Mouse (Mus musculus) forebrain, embryonic 14.5 days (tissue): ENCODE results near the gene Zfp248. TPM values are rescaled to one million over a fixed set of nuclear protein-coding genes. Genes with fewer than 3 reads are reported as not detected.

Experiments used
- ATAC-seq: fragments of 200-750 bp; cut with Nextera tagmentation; 2 replicates; pipeline ENCODE4 v1.8.0; 2017; ENCODE audit warnings: mild to moderate bottlenecking, moderate library complexity
- DNase-seq: peaks from one replicate; pipeline ENCODE4 v3.0.0-alpha.2; 2015; ENCODE audit warnings: low spot score
- H3K27ac ChIP-seq: fragments of 300-500 bp; sonication (generic); 2 replicates; pipeline ENCODE4 v1.5.1; 2014; ENCODE audit warnings: low read depth, mild to moderate bottlenecking, control low read depth, low read length, moderate library complexity
- H3K27me3 ChIP-seq: fragments of 300-500 bp; sonication (generic); replicated peaks from 2 replicates; pipeline ENCODE4 v1.6.1; 2014; ENCODE audit warnings: low read length, control low read depth, mixed read lengths; ENCODE audit not compliant: control insufficient read depth, insufficient read depth
- H3K36me3 ChIP-seq: fragments of 300-500 bp; sonication (generic); 2 replicates; pipeline ENCODE4 v1.6.1; 2014; ENCODE audit warnings: low read length, control low read depth; ENCODE audit not compliant: control insufficient read depth, insufficient read depth
- H3K4me1 ChIP-seq: fragments of 300-500 bp; sonication (generic); 2 replicates; pipeline ENCODE4 v1.6.1; 2014; ENCODE audit warnings: antibody characterized with exemption, low read length, control low read depth; ENCODE audit not compliant: control insufficient read depth, insufficient read depth
- H3K4me2 ChIP-seq: fragments of 300-500 bp; sonication (generic); 2 replicates; pipeline ENCODE4 v1.6.1; 2014; ENCODE audit warnings: mild to moderate bottlenecking, control low read depth, low read length
- H3K4me3 ChIP-seq: fragments of 300-500 bp; sonication (generic); 2 replicates; pipeline ENCODE4 v1.5.1; 2014; ENCODE audit warnings: low read depth, low read length, control low read depth
- H3K9ac ChIP-seq: fragments of 300-500 bp; sonication (generic); 2 replicates; pipeline ENCODE4 v1.6.1; 2014; ENCODE audit warnings: mild to moderate bottlenecking, low read length, control low read depth, moderate library complexity
- H3K9me3 ChIP-seq: fragments of 300-500 bp; sonication (generic); replicated peaks from 2 replicates; pipeline ENCODE4 v1.6.1; 2016; ENCODE audit warnings: low read length, control low read depth, mixed read lengths; ENCODE audit not compliant: control insufficient read depth
- WGBS: fragments of 180-500 bp; shearing (Covaris S2); extraction: QIAGEN DNeasy Blood & Tissue Kit; methylation state at CpG from one replicate; pipeline ENCODE4 v1.1.7; 2014; 5-methylcytosine and 5-hydroxymethylcytosine counted together
- polyA plus RNA-seq: library from polyadenylated mRNA; unstranded; fragments of >200 nt; fragmentation: Nextera tagmentation; extraction: Ambion mirVana; gene quantifications from 2 replicates; pipeline ENCODE4 v1.2.1, GENCODE M21; 2014

Gene Zfp248
- polyA plus RNA-seq, 1 experiment from 2014 or later, result 8.0 TPM

DNA sequence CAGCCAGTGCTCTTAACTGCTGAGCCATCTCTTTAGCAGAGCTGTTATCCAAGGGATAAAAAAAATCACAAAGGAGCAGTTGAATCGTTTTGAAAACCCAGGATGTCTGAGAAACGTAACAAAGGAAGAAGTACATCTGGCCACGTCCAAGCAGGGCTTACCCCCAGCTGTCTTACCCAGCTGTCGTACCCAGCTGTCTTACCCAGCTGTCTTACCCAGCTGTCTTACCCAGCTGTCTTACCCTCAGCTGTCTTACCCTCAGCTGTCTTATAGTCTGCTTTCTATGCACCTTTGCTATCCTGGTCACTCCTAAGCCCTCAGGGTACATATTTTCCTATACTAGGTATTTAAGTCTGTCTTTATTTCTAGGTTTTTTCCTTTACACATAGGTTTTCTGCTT lies 23.8 kb downstream of the Zfp248 start:
- Histone ChIP-seq H3K27me3 (no peaks in the 10 kb centered on the region), H3K4me2 (no peak overlapping the region), H3K9me3 (peaks cover 4% of the 10 kb centered on the region; the same call in 1 of the 2 replicates), H3K27ac (no peak overlapping the region), H3K4me3 (no peak overlapping the region), H3K9ac (no peak overlapping the region), H3K36me3 (peaks cover 39% of the 10 kb centered on the region), H3K4me1 (no peaks in the 10 kb centered on the region)
- ATAC-seq, result no peak
- 93% methylated on average over 4 of the region's 4 CpGs for WGBS
- DNase-seq, result no peak

GRCm38 (mm10) chr6:118426666-118427065 lies 28.7 kb downstream of the Zfp248 start:
- peaks cover 33% of the 10 kb centered on the region for H3K36me3 ChIP-seq
- WGBS, result 92% methylated on average over 1 of the region's 1 CpGs
- no peak overlapping the region for H3K27ac ChIP-seq
- no peaks in the 10 kb centered on the region for H3K4me1 ChIP-seq
- no peak overlapping the region for H3K9ac ChIP-seq
- DNase-seq, result no peak
- no peaks in the 10 kb centered on the region for H3K27me3 ChIP-seq
- ATAC-seq, result no peak
- peaks cover 4% of the 10 kb centered on the region; the same call in 1 of the 2 replicates for H3K9me3 ChIP-seq
- no peak overlapping the region for H3K4me3 ChIP-seq
- H3K4me2 ChIP-seq, result no peak overlapping the region

DNA sequence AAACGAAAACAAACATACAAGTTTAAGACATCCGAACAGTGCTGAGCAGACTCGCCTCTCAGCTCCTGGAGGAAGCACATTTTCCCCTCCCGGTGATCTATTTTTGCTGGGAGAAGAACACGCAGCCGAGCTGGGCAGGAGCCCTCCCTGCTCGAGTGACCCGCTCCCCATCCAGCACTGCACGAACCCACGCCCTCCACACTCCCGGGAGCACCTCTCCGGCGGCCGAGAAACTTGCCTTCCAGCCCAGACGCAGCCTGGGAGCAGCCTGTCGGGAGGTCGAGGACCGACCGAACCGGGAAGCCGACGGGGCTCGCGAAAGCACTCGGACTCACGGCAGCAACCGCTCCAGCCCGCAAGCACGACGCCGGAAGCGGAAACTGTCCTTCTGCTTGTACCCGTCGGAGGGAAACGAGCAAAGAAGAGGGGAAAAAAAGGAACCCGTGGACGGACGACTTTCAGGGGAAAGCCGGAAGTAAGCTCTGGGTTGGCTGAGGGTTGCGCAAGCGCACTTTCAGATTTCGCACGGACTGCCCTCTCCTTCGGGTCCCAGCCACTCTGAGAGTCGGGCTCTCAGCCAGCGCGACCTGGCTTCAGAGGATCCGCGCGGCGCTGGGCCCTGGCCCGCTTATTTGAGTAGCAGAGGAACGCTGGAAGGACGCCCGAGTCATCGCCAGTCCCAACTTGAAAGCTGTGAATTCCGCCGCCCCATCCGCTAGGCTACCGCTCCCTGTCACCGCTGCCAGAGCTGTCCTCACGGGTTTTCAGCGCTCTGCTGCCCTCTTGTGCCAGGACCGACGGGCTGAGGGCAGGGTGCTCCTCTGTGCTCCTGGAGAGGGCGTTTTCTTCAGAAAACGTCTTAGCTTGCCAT lies 36.0 kb downstream of the Zfp248 start, which contains the start of gene Bms1:
Bms1 (minus strand) TSS at position 425 of the 871 bp plus-strand sequence.
- Histone ChIP-seq H3K27ac (peak within 1 kb of the TSS; percentile 85), H3K36me3 (peaks cover 30% of the 10 kb centered on the region), H3K4me2 (peak within 1 kb of the TSS; percentile 67), H3K9ac (peak within 1 kb of the TSS; percentile 88), H3K9me3 (no peaks in the 10 kb centered on the region), H3K4me3 (peak within 1 kb of the TSS; percentile 92), H3K4me1 (0 out of 2 replicates have a peak, but pooled peaks cover 3% of the 10 kb centered on the region), H3K27me3 (no peaks in the 10 kb centered on the region)
- DNase-seq (peak; percentile 98), ATAC-seq (peak; percentile 97)
- WGBS, result under 1% methylated on average over 67 of the region's 67 CpGs

GRCm38 (mm10) chr6:118410428-118410827 lies 44.9 kb downstream of the Zfp248 start:
- DNase-seq, result no peak
- Histone ChIP-seq H3K4me1 (no peaks in the 10 kb centered on the region), H3K27ac (no peak overlapping the region), H3K9me3 (no peaks in the 10 kb centered on the region), H3K4me2 (no peak overlapping the region), H3K9ac (no peak overlapping the region), H3K36me3 (peaks cover 84% of the 10 kb centered on the region), H3K4me3 (no peak overlapping the region), H3K27me3 (no peaks in the 10 kb centered on the region)
- WGBS, result 81% methylated on average over 1 of the region's 1 CpGs
- no peak for ATAC-seq

GRCm38 (mm10) chr6:118408510-118408909 lies 46.8 kb downstream of the Zfp248 start:
- ATAC-seq, result no peak
- 90% methylated on average over 5 of the region's 5 CpGs for WGBS
- peaks cover 86% of the 10 kb centered on the region for H3K36me3 ChIP-seq

DNA sequence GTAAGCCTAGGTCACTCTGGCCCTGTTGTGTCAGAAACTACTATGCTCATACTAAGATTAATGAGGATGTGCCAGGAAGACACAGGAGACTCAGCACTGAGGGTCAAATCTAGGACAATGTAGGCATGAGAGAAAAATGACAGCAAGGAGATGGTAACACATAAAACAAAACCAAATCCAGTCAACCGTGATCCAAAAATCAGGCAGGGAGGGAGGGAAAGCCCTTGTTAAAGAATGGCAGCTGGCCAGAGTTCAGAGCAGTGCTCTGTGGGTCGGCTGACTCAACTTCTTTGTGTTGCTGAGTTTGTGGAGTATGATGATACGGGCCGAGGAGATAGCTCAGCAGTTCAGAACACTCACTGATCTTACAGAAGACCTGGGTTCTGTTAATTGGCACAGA lies 48.9 kb downstream of the Zfp248 start:
- no peak overlapping the region for H3K27ac ChIP-seq
- no peaks in the 10 kb centered on the region for H3K27me3 ChIP-seq
- no peak for DNase-seq
- WGBS, result 70% methylated on average over 4 of the region's 4 CpGs
- ATAC-seq, result no peak
- H3K4me2 ChIP-seq, result no peak overlapping the region
- no peak overlapping the region for H3K4me3 ChIP-seq
- peaks cover 84% of the 10 kb centered on the region for H3K36me3 ChIP-seq
- no peaks in the 10 kb centered on the region for H3K9me3 ChIP-seq
- H3K4me1 ChIP-seq, result no peaks in the 10 kb centered on the region
- no peak overlapping the region for H3K9ac ChIP-seq

More at GRCm38 (mm10) chr6:118408510-118408909, 46.8 kb downstream of the Zfp248 start:
- no peaks in the 10 kb centered on the region for H3K27me3 ChIP-seq
- H3K9ac ChIP-seq, result no peak overlapping the region
- no peak overlapping the region for H3K27ac ChIP-seq
- H3K4me3 ChIP-seq, result no peak overlapping the region
- no peaks in the 10 kb centered on the region for H3K4me1 ChIP-seq
- H3K4me2 ChIP-seq, result no peak overlapping the region
- H3K9me3 ChIP-seq, result no peaks in the 10 kb centered on the region
- DNase-seq, result no peak

GRCm38 (mm10) chr6:118390746-118391145 lies 64.6 kb downstream of the Zfp248 start:
- no peak overlapping the region for H3K4me3 ChIP-seq
- DNase-seq (no peak), ATAC-seq (no peak)
- no peak overlapping the region for H3K27ac ChIP-seq
- peaks cover 70% of the 10 kb centered on the region for H3K36me3 ChIP-seq
- no peaks in the 10 kb centered on the region for H3K4me1 ChIP-seq
- no peak overlapping the region for H3K4me2 ChIP-seq
- no peaks in the 10 kb centered on the region for H3K27me3 ChIP-seq
- H3K9ac ChIP-seq, result no peak overlapping the region
- H3K9me3 ChIP-seq, result no peaks in the 10 kb centered on the region

- H3K9me3 ChIP-seq, result no peaks in the 10 kb centered on the region
- no peak overlapping the region for H3K9ac ChIP-seq
- DNase-seq (no peak), ATAC-seq (no peak)
- H3K4me3 ChIP-seq, result no peak overlapping the region
- WGBS, result 91% methylated on average over 3 of the region's 3 CpGs
- peaks cover 57% of the 10 kb centered on the region for H3K36me3 ChIP-seq
- no peak overlapping the region for H3K27ac ChIP-seq
- no peaks in the 10 kb centered on the region for H3K4me1 ChIP-seq
- H3K27me3 ChIP-seq, result no peaks in the 10 kb centered on the region
- H3K4me2 ChIP-seq, result no peak overlapping the region
Observed at GRCm38 (mm10) chr6:118385962-118386361, 69.4 kb downstream of the Zfp248 start.

- Histone ChIP-seq H3K27ac (no peak overlapping the region), H3K9ac (no peak overlapping the region), H3K36me3 (peaks cover 34% of the 10 kb centered on the region), H3K9me3 (no peaks in the 10 kb centered on the region), H3K4me1 (no peaks in the 10 kb centered on the region), H3K27me3 (no peaks in the 10 kb centered on the region), H3K4me3 (no peak overlapping the region), H3K4me2 (no peak overlapping the region)
- ATAC-seq (no peak), DNase-seq (no peak)
- WGBS, result 91% methylated on average over 4 of the region's 4 CpGs
Observed at GRCm38 (mm10) chr6:118381234-118381633, 74.1 kb downstream of the Zfp248 start.
